Mouse (Mus musculus): Measurements from ENCODE around the gene Nipa2.

Gene Nipa2

GRCm38 (mm10) chr7:55962004-55962908 is at the start of gene Nipa2:
Gene Nipa2 (minus strand): TSS chr7:55962476.
- POLR2A ChIA-PET: interaction anchor here (0.6 to 3.8 kb wide), 63 partner anchors 10 to 223 kb away, joined by 3 to 36 read pairs (median 4); partner anchors contain the start of genes Herc2 (in 3 of the 4), Nipa1 (in 3 of the 4), Tubgcp5 (in 3 of the 4) and Cyfip1 (in 1 of the 4)

GRCm38 (mm10) chr7:56011018-56011333 is 48.7 kb upstream of the Nipa2 start:
- ChIA-PET CTCF (interaction anchor here in 1 of 4 experiments (0.7 kb wide), 1 partner anchor 14 kb away, joined by 3 read pairs; no protein-coding TSS in a partner anchor), POLR2A (interaction anchor here in 3 of 4 experiments (0.6 to 2.3 kb wide), 6 partner anchors 8 to 49 kb away, joined by 3 to 9 read pairs (median 4); partner anchors contain the start of genes Nipa1 (in 1 of the 3) and Nipa2 (in 1 of the 3))

More at GRCm38 (mm10) chr7:55962004-55962908, at the start of gene Nipa2:
- CTCF ChIA-PET: no interaction called here

- ChIA-PET CTCF (interaction anchor here in 1 of 4 experiments (0.7 kb wide), 1 partner anchor 13 kb away, joined by 3 read pairs; no protein-coding TSS in a partner anchor), POLR2A (interaction anchor here in 3 of 4 experiments (0.6 to 2.3 kb wide), 5 partner anchors 8 to 48 kb away, joined by 3 to 9 read pairs (median 4); partner anchors contain the start of genes Nipa1 (in 1 of the 3) and Nipa2 (in 1 of the 3))
These were observed 48.2 kb upstream of the Nipa2 start for GRCm38 (mm10) chr7:56010318-56011017.

DNA sequence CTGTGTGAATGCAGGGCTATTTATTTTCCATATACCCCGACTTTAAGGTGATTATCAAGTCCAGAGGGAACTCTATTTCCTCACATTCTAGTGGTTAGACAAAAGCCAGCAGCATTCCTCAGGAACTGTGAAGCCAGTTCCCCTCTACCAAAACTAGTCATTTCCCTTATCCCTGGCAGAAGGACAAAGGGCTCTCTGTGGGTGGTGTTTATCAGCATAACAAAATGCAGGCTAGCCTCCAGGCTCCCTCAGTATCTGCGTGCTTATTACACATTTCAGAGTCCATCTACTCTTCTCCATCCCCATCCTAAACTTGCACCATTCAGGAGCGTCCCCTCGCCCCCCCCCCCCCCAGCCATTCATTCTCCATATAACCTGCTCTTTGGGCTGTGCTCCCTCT is 36.7 kb upstream of the Nipa2 start:
- ChIA-PET CTCF (no interaction called here), POLR2A (no interaction called here)

DNA sequence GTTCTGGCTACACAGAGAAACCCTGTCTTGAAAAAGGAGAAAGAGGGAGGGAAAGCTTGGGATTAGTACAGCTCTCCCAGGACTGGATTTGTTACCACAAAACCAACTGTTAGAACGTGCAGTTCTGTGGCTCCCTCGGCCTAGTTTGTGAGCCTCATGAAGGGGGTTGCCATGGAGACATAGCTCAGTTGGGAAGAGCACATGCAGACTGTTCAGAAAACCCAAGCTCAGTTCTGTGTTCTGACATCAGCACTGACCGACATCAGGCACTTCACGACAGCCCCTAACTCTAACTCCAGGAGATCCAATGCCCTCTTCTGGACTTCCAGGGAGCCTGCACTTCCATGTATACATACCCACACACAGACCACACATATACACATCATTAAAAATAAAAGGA is 32.7 kb upstream of the Nipa2 start:
- ChIA-PET CTCF (interaction anchor here in 3 of 4 experiments (0.5 to 1.9 kb wide), 5 partner anchors 10 to 471 kb away, joined by 3 to 5 read pairs (median 3); no protein-coding TSS in a partner anchor), POLR2A (interaction anchor here in 2 of 4 experiments (1.0 to 1.8 kb wide), 3 partner anchors 32 to 55 kb away, joined by 3 to 6 read pairs (median 3); partner anchors contain the start of genes Nipa2 (in 2 of the 2) and Herc2 (in 1 of the 2))

- ChIA-PET POLR2A (interaction anchor here in 2 of 4 experiments (0.7 to 1.2 kb wide), 2 partner anchors 30 to 46 kb away, joined by 3 read pairs; partner anchors contain the start of gene Nipa2 (in 1 of the 2)), CTCF (interaction anchor here in 1 of 4 experiments (0.7 kb wide), 1 partner anchor 409 kb away, joined by 3 read pairs; no protein-coding TSS in a partner anchor)
These were observed 29.6 kb upstream of the Nipa2 start for GRCm38 (mm10) chr7:55991858-55992257.

DNA sequence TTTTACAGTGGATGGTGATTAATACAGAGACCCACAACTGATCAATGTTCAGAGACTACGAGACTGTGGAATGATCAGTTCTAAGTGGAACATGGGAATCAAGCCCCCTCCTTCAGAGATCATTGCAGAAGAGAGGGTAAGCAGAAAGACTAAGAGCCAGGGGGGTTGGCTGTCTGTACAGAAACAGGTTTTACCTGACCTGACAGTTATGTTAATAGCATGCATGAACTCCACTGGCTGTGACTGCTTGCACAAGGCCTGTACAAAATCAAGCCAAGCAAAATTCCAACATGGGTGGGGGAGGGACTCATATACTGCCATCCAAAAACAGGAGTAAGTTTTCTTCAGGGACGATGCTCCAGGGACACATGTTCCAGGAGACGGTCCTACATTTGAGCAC is 28.9 kb upstream of the Nipa2 start:
- CTCF ChIA-PET: no interaction called here

DNA sequence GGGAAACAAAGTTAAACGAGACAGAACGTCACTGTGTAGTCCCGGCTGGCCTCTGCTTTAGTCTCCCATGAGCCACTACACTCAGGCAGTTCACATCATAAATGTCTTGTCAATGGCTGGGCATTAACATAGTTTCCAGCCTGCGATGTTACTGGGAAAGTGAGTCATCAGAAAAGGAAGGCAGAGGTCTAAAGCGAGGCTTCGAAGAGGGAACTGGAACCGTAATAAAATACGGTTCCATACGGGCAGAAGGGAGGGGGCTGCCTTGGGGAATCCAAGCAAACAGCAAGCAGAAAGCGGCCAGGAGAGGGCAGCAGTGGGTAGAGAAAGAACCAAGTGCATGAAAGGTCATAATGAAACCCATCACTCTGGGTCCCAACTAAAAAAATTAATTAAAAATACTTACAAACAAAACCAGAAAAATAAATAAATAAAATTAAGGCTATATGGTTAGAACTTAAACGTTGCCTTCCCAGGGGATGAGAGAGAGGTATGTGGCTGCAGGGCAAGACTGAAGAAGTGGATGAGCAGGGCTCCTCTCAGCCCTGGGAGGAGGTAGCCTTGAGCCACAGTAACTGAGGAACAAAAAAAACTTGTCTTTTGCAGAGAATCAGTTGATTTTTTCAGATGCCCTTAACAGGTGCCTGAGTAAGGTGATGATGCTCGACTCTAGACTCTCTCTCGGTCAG is 24.4 kb upstream of the Nipa2 start:
- POLR2A ChIA-PET: no interaction called here
- CTCF ChIA-PET: interaction anchor here in 1 of 4 experiments (0.7 kb wide), 1 partner anchor 29 kb away, joined by 4 read pairs; no protein-coding TSS in a partner anchor

More for the DNA sequence above, 28.9 kb upstream of the Nipa2 start:
- POLR2A ChIA-PET: no interaction called here

GRCm38 (mm10) chr7:55984754-55985153 is 22.5 kb upstream of the Nipa2 start:
- ChIA-PET POLR2A (interaction anchor here in 2 of 4 experiments (1.2 to 1.4 kb wide), 2 partner anchors 9 to 22 kb away, joined by 3 read pairs; partner anchors contain the start of gene Nipa2 (in 1 of the 2)), CTCF (interaction anchor here in 2 of 4 experiments (0.7 to 1.2 kb wide), 3 partner anchors 10 to 58 kb away, joined by 3 to 5 read pairs (median 4); no protein-coding TSS in a partner anchor)

- POLR2A ChIA-PET: interaction anchor here in 1 of 4 experiments (0.6 kb wide), 1 partner anchor 102 kb away, joined by 3 read pairs; no protein-coding TSS in a partner anchor
- CTCF ChIA-PET: no interaction called here
These were observed 20.8 kb upstream of the Nipa2 start for GRCm38 (mm10) chr7:55983107-55983506.

DNA sequence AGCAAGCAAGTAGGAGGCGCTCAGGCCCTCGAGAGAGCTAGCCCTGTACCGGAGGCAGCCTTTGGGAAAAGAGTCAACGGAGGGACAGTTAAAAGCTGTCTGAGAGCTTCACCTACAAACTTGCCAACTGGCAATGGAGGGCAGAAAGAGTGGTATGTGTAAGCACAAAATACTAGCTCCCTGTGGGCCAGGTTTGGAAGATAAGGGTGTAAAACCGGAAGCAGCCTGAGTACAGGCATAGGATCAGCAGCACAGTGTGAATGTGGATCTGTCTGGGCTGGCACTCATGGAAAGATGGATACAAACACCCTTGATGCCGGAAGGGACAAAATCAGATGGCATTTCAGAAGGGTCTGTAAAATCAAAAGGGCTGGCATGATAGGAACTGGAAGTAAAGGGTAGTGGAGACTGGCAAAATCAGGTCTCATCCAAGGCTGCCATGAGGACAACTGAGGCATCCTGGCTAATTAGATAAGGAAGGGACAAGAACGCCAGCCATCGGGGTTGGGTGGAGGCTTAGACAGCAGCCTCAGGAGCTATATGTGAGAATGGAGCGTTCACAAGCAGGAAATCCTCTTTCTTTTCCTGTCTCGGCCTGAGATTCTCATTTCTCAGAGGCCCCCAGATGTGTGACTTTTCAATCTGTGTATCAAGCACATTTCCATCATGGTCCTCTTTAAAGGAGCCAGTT is 19.9 kb upstream of the Nipa2 start:
- CTCF ChIA-PET: interaction anchor here in 1 of 4 experiments (0.6 kb wide), 1 partner anchor 32 kb away, joined by 5 read pairs; no protein-coding TSS in a partner anchor

DNA sequence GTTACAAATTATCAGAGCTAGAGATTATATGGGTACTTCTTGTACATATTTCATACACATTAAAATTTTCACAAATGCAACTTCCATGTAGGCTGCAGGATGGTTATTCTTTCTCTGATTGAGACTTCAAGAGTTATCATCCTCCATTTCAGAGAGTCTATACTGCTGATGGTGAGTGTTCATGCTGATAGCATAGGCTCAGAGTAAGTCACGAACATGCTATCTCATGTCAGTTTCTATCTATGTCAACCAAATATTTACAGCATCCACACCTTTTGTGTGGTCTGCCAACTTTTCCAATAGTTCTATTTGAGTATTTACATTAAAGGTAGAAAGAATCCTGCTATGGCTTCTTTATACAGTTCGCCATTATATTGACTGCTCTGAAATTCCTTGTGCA is 19.2 kb upstream of the Nipa2 start:
- ChIA-PET POLR2A (no interaction called here), CTCF (no interaction called here)

More for the DNA sequence above, 19.9 kb upstream of the Nipa2 start:
- POLR2A ChIA-PET: no interaction called here

GRCm38 (mm10) chr7:55974429-55974828 is 12.2 kb upstream of the Nipa2 start:
- CTCF ChIA-PET: no interaction called here
- POLR2A ChIA-PET: interaction anchor here in 1 of 4 experiments (4.3 kb wide), 1 partner anchor 12 kb away, joined by 16 read pairs; the partner anchor contains the start of gene Nipa2

- POLR2A ChIA-PET: interaction anchor here in 2 of 4 experiments (0.6 to 1.2 kb wide), 3 partner anchors 9 to 260 kb away, joined by 3 read pairs; no protein-coding TSS in a partner anchor
- CTCF ChIA-PET: no interaction called here
These were observed 7.1 kb upstream of the Nipa2 start for GRCm38 (mm10) chr7:55969415-55969814.

DNA sequence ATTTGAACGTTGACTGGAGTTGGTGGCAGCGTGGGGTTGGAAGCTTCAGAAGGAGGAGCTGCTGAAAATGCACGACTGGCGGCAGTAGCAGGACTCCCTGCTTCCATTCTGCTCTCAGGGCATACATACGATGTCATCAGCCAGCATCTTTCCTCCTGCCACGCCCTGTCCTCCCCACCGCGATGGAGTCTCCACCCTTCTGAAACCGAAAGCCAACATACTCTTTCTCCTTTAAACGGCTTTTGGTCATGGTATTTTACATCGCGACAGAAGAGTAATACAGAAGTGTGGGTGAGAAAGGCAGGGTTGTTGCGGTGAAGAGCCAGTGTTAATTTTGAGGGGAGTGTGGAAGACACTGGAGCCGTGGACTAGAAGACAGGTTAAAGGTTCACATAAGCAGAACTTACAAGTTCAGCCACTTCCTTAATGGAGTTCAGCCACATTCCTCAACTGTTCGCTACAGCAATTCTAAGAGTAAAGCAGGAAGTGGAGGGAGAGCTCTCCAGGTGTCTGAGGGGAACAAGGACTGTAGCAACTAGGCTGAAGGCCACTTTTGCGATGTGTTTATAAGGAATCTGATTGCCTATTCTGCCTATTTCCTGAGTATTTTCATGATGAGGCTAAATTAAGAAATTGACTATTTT is 6.1 kb upstream of the Nipa2 start:
- POLR2A ChIA-PET: interaction anchor here in 2 of 4 experiments (0.7 to 1.2 kb wide), 3 partner anchors 9 to 154 kb away, joined by 3 read pairs; no protein-coding TSS in a partner anchor
- CTCF ChIA-PET: no interaction called here

GRCm38 (mm10) chr7:55966866-55967460 is 4.7 kb upstream of the Nipa2 start:
- CTCF ChIA-PET: no interaction called here
- POLR2A ChIA-PET: no interaction called here

GRCm38 (mm10) chr7:55960506-55960905 is 1.8 kb downstream of the Nipa2 start:
- ChIA-PET POLR2A (interaction anchor here in 2 of 4 experiments (0.5 to 3.8 kb wide), 10 partner anchors 9 to 167 kb away, joined by 3 to 36 read pairs (median 8); partner anchors contain the start of genes Herc2 (in 1 of the 2), Nipa1 (in 1 of the 2) and Tubgcp5 (in 1 of the 2)), CTCF (no interaction called here)
